Mouse (Mus musculus) spleen, postnatal 14 days (tissue): ENCODE results near the gene Taok1.
"Not testable (repeated sequence)": the region's sequence is repeated elsewhere in the genome, so short reads cannot be mapped to it uniquely, and the experiment has no call there.

ENCODE experiments used
- DNase-seq, 2 experiments: peaks; one replicate each; pipeline ENCODE4 v3.0.0; 2021 to 2022; ENCODE audit warnings: low spot score in 2 of 2

Taok1 gene

DNA sequence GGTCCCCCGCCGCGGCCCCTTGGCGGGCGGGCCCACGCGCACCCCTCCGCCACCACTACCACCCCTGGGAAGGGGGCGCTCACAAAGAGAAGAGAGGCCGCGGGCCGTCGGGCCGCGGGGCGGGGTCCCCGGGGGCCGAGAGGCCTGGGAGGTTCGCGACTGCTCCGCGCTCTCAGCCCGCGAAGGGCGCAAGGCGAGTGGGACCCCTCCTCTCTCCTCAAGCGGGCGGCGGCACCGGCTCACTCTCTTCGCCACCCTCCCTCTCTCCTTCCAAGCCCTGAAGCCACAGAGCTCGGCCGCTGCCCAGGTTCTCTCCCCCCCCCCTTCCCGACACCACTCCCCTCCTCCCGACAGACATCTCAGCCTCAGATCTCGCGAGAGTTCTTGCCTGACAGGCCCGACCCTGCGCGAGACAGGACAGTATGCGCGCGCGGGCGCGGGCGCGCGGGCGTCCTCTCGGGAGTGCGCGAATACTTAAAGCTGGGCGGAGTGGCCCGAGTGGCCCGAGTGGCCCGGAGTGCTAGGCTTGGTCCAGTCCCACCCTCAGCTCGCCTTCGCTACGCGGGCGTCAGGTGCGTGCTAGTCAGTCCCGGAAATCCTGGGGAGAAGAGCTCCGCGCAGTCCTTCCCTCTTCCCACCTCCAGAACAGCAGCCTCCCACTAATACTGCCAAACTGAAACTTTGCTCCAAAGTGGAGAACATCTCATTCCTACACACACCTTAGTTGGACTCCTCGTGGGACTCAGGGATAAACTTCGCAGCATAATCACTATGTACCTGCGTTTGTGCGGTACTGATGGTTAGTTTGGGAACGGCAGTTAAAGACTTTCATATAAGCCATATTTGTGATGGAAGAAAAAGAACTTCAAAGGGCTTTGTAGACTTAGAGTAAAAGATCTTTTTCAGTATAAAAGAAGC, at the start of gene Taok1:
Gene Taok1 (minus strand): TSS at position 278 of the 918 bp plus-strand sequence.
- DNase-seq = peak; percentile 91 to 96

DNA sequence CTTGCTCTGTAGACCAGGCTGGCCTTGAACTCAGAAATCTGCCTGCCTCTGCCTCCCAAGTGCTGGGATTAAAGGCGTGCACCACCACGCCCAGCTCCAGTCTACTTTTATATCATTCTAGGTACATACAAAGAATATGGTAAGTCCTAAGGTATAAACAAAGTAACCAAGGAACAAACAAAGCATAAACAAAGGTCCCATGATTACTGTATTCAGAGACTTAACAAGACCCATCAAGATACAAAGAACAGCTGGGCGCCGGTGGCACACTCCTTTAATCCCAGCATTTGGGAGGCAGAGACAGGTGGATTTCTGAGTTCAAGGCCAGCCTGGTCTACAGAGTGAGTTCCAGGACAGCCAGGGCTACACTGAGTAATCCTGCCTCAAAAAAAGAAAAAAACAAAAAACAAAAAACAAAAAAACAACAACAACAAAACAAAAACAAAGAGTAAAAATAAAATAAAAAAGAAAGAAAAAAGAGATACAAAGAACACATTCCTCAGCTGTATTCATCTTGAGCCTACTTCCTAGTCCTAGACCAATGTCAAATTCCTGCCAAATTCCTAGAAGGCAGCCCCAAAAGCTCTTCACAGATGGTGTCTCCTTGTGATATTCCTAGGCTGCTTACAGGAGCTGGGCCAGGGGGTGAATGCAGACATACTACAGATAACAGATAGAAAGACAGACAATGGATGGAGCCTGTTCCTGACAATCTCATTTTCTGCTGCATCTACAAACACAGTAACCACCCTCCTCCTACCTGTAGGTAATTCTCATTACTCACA, 46.0 kb upstream of the Taok1 start:
- DNase-seq = not testable (repeated sequence)

DNA sequence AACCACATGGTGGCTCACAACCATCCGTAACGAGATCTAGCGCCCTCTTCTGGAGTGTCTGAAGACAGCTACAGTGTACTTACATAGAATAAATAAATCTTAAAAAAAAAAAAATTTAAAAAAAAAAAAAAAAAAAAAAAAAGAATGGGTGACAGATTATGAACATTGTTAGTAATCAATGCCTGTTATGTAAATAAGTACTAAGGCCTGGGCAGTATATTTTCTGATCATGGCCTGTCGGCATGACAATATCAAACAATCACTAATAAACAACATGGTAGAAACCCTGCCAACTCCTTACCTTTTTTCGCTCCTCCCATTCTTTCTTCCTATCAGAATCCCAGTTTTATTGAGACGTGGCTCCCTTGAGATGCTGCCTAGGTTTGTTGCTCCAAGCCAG, 44.9 kb upstream of the Taok1 start:
- DNase-seq = no peak

DNA sequence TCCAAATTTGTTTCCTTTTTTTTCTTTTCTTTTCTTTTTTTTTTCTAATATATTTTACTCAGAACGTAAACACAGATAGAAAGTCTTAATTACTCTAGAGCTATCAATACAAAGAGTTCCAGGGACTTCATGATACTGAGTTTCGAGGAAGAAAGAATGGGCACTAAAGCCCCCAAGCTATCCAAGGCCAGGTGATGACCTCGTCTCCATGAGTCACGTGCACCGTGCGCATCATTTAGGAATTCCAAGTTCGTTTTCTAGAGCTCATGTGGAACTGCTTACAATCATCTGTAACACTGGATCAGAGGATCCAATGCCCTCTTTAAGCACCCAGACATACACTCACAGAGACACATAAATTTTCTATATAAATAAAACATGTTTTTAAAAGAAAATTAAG, 41.3 kb upstream of the Taok1 start:
- DNase-seq = no peak

DNA sequence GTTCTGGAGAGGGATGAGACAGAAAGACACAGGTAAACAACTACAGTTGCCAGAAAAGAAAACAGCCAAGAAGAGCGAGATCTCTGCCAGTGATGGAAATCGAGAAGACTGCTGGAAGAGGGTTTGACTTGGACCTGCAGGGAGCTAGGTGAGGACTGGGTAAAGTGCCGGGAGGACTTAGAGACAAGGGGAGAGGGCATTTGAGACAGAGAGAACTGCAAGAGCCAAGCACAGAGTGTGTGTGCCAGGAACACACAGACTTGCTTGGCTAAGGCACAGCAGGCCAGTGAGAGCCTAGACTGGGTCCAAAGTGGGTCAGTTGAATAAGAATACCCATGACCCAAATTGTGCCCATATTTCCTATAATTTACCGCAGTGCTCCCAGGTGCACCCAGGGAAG, 37.9 kb upstream of the Taok1 start:
- no peak for DNase-seq

DNA sequence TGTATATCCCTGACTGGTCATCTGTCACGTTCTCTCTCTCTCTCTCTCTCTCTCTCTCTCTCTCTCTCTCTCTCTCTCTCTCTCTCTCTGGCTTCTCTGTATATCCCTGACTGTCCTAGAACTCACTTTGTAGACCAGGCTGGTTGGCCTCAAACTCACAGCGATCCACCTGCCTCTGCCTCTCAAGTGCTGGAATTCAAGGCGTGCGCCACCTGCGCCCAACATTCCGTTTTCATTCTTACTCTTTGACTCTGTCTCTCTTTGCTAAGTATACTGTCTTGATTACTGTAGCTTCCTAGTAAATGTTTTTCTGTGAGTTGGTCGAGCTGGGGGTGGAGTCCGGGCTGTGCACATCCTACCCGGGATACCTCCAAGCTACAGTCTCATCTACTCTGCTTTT, 33.8 kb upstream of the Taok1 start:
- no peak for DNase-seq

GRCm38 (mm10) chr11:77630257-77630670, 22.6 kb upstream of the Taok1 start:
- DNase-seq = peak; percentile 57 to 77

DNA sequence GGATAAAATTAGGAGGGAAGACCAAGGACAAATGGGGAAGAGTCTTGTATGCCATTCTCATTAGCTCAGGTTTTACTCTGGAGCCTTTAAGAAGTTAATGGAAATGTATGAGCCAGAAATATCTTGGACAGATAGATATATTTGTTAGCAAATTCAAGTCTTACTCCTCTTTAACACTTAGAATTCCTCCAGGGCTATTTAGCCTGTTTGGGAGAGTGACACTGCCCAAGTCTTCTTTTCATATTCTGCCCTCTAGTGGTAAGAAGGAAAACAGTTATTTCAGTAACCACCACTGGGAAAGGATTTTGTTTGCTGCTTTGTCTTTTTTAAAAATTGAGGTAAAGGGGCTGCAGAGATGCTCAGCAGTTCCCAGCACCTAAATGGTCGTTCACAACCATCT, 21.9 kb upstream of the Taok1 start:
- no peak for DNase-seq

DNA sequence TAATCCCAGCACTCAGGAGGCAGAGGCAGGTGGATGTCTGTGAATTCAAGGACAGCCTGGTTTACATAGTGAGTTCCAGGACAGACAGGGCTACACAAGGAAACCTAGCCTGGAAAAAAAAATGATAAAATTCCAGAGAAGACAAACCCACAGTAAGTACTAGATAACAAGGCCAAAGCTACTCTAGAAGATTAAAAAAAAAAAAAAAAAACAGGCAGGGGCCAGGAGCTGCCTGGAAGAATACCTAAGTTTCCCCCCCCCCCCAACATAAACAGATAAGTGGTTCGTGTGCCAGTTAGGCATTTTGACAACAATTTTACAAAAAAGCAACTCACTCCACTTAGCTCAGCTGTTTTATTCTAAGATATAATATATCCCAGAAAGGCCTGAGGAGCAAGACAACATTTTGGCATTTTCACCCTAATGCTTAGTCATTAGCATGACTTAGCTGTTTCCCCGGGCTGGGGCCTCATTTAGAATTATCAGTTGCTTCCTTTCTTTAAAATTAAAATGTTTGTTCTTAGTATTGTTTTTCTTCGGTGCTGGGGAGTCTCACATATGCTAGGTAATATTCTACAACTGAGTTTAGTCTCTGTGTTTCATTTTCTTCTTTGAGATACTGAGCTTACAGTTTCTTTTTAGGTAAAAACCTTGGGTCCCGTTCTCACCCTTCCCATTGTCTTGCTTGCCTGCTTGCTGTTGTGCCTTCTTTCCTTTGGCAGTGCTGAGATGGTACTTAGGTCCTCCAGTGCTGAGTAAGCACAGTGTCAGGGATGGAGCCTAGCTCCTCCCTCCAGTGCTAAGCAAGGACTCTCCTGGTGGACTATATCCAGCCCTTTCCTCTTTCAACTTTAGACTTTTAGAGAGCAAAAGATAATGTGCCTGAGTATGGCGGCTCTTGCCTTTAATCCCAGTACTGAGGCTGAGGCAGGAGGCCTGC, 19.3 kb upstream of the Taok1 start:
- no peak for DNase-seq

- DNase-seq = no peak
Measured at GRCm38 (mm10) chr11:77625061-77625855, 17.6 kb upstream of the Taok1 start.

DNA sequence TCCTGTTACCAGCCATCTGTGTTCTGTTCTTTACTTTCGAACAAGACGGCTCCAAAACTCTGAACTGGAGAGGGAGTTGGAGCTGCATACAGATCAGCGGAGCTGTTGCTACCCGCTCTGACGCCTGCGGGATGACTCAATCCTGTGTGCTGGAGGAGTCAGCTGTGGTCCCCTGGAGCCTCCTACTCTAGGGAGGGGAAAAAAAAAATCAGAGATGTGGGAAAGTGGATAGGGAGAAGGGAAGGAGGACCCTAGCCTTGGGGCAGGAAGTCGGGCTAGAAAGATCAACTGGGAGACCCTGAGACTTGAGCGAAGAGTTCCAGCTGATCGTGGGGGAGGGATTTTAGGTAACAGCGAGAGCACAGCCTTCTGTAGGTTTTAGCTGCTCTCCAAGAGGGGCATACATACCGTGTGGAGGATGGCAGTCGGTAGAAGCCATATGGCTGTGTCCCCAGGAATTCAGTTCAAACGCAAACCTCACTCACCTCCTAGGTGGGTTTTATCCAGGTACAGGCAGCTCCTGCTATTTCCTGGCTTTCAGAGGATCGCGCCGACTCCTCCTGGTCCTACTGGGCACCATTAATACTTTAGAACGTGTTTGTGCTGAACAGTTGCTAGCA, 16.9 kb upstream of the Taok1 start:
- no peak for DNase-seq

GRCm38 (mm10) chr11:77624002-77624401, 16.4 kb upstream of the Taok1 start:
- DNase-seq = no peak

DNA sequence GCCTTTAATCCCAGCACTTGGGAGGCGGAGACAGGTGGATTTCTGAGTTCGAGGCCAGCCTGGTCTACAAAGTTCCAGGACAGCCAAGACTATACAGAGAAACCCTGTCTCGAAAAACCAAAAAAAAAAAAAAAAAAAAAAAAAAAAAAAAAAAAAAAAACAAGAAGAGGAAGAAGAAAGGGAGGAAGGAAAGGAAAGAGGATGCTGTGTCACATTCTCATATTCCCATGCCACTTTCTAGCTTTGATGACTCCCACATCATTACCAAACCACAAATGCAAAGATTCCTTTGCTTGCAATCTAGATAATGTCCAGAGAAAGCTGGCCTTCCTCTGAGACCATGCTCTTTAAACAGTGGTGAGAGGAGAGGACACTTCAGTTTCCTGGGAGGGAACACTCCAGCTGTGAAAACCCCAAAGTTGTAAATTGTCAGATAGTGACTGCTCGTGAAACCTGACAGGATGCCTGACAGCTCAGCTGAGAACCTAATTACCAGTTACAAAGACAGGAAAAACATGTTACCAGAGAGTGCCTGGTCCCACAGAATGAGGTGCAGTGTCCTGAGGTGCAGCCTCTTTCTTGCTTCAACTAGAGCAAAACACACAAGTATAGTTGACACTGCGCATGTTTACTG, 14.4 kb upstream of the Taok1 start:
- DNase-seq = no peak

DNA sequence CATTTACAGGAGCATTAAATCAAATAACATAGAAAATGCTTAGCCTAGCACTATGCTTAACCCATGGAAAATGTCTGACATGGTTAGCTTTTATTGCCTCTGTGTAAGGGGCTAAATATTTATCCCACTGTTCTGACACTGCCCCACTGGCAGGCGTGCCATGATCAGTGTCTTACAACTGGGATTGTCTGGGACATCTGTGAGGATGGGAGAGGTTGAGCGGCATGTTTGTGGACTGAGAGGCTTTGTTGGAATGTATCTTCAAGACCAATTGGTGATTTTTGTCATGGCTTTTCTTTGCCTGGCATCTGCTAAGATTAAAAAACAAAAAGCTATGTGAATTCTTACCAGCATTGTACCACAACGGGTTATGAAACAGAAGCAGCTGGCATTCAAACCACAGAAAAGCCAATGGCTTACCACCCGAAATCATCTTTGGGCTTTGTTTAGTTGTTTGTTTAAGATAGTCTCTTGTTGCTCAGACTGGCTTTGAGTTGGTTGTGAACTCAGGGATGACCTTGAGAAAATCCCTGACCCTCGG, 7.5 kb upstream of the Taok1 start:
- no peak for DNase-seq

DNA sequence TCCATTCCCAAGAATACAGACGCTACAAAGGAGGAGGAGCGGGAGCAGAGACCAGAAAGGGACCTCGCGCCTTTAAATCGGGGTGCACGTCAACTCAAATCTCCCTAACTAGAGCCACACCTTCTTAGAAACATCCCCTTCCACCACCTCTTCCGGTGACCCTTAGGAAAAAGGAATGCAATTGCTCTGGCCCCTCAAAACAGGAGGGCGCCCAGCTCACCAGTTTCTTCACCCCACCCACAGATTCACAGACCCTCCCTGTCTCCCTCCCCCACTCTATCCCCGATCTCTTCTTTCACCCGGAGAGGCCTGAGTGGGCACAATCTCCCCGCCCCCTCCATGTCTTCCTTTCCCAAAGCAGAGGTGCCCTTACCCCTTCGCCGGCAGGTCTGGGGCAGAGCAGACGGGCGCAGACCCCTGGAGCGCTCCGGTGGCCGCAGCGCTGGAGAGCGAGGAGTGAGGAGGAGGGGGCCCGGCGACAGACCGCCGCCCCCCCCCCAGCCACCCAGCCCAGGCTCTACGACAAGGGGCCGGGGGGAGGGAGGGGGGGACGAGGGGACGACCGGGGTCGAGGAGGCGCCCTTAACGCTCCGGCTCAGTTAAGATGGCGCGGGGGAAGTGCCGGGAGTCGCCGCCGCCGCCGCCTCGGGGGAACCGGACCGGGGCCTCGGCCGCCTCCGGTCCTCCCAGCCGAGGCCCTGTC, 629 bp downstream of the Taok1 start:
- peak in 1 of 2 experiments; percentile 35 for DNase-seq

GRCm38 (mm10) chr11:77606469-77606834, 1.2 kb downstream of the Taok1 start:
- DNase-seq = no peak

DNA sequence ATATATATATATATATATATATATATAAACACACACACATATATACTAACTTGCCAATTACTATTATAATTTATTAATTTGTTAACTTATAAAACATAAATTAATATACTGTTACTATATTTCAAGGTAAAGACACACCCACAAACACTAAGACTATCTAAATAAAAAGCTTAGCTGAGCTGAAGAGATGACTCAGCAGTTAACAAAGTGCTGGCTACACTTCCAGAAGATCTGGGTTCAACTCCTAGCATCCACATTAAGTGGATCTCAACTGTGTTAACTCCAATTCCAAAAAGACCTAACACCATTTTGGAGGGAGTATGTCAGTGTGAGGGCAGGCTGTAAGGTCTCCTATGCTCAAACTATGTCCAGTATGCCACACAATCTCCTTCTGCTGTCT, 10.3 kb downstream of the Taok1 start:
- DNase-seq = no peak

GRCm38 (mm10) chr11:77591388-77591787, 16.2 kb downstream of the Taok1 start:
- no peak for DNase-seq

GRCm38 (mm10) chr11:77590801-77591200, 16.8 kb downstream of the Taok1 start:
- DNase-seq = no peak
